Mouse (Mus musculus) naive thymus-derived CD4-positive, alpha-beta T cell, adult 5 months (primary cell): Measurements from ENCODE around the gene Otog. TPM values are rescaled to one million over a fixed set of nuclear protein-coding genes. Genes with fewer than 3 reads are reported as not detected.

Experiments
- polyA plus RNA-seq: library from polyadenylated mRNA; unstranded; fragments of 100-300 nt; shearing (Covaris generic); gene quantifications from one replicate; pipeline ENCODE4 v1.2.1, GENCODE M21; 2017

Otog gene
- not detected for polyA plus RNA-seq

GRCm38 (mm10) chr7:46240696-46241095, at the start of gene Otog:
Gene Otog, plus strand, starts transcription at chr7:46240987.

GRCm38 (mm10) chr7:46238346-46238745, 2.4 kb upstream of the Otog start, which contains the start of gene Ush1c:
Gene Ush1c, minus strand, starts transcription at chr7:46238503.

Other genes with a start within 250 kb of the Otog start
- gene Abcc6, start 210.7 kb upstream of the Otog start, polyA plus RNA-seq: not detected
- 32.6 TPM for gene Nomo1, start 207.3 kb upstream of the Otog start, polyA plus RNA-seq
- gene Kcnj11, start 140.2 kb upstream of the Otog start, polyA plus RNA-seq: not detected
- gene Abcc8, start 61.0 kb upstream of the Otog start, polyA plus RNA-seq: not detected
- not detected for gene Ush1c, start 2.5 kb upstream of the Otog start, polyA plus RNA-seq
- not detected for gene Myod1, start 135.5 kb downstream of the Otog start, polyA plus RNA-seq
- gene Kcnc1, start 155.5 kb downstream of the Otog start, polyA plus RNA-seq: 0.91 TPM